ENCODE assay signal across 10 mouse cellular contexts in genomic region chr11:8215634-8216033, GRCm38 (mm10).
DNase-seq lines count a peak whose midpoint lies in the region; ATAC-seq lines count a peak whose summit lies in the region.
"Had no signal": no experiment of that assay in that cellular context is flagged by ENCODE, and none has a peak within 500 bp of the region (broad histone marks: within the 10 kb centered on the region; RNA-seq: fewer than 3 reads in every experiment).

No protein-coding gene starts in this region.

- ATAC-seq in erythroblast, adult 5-6 weeks (replicated peaks; ENCODE audit: low FRiP score, poor library complexity, severe bottlenecking): no peak
- no peak for ATAC-seq in midbrain, embryonic 16.5 days

- H3K4me3 ChIP-seq in heart, embryonic 10.5 days: no peak overlapping the region
- H3K4me3 ChIP-seq in midbrain, embryonic 16.5 days (ENCODE audit: low read depth, low read length): no peak overlapping the region
- H3K4me3 ChIP-seq: midbrain, embryonic 12.5 days had no signal

- peak; percentile 97 for DNase-seq in heart, adult 11 months
- DNase-seq in heart, embryonic 10.5 days (ENCODE audit: low spot score): no peak
- peak; percentile 78 for DNase-seq in Muller cell, postnatal 12 days (ENCODE audit: inconsistent ontology term)
- peak; percentile 79 for DNase-seq in gastrocnemius, postnatal 25 days
- peak; percentile 66 to 74 for DNase-seq in kidney, postnatal 25 days
- no peak for DNase-seq in thymus, adult 18-20 months
- DNase-seq: cerebellum, adult 9-10 months had no signal

- 79% methylated on average over 7 of the region's 7 CpGs for WGBS in heart, embryonic 10.5 days
- 65% methylated on average over 7 of the region's 7 CpGs for WGBS in midbrain, embryonic 16.5 days

- no peak overlapping the region for H3K4me2 ChIP-seq in midbrain, embryonic 16.5 days (ENCODE audit: low read length)
- H3K4me2 ChIP-seq: midbrain, embryonic 12.5 days had no signal

- H3K4me1 ChIP-seq in heart, embryonic 10.5 days: no peaks in the 10 kb centered on the region
- no peaks in the 10 kb centered on the region for H3K4me1 ChIP-seq in midbrain, embryonic 16.5 days (ENCODE audit: control insufficient read depth, insufficient read depth, low read length)
- H3K4me1 ChIP-seq: midbrain, embryonic 12.5 days had no signal

- no peaks in the 10 kb centered on the region for H3K36me3 ChIP-seq in heart, embryonic 10.5 days
- H3K36me3 ChIP-seq in midbrain, embryonic 16.5 days (ENCODE audit: control insufficient read depth, insufficient read depth, low read length): no peaks in the 10 kb centered on the region
- H3K36me3 ChIP-seq: midbrain, embryonic 12.5 days had no signal

- no peak overlapping the region for H3K27ac ChIP-seq in heart, embryonic 10.5 days
- H3K27ac ChIP-seq in midbrain, embryonic 16.5 days (ENCODE audit: low read length): no peak overlapping the region
- H3K27ac ChIP-seq: midbrain, embryonic 12.5 days had no signal

- no peak overlapping the region for H3K9ac ChIP-seq in midbrain, embryonic 16.5 days (ENCODE audit: low read depth, low read length)
- H3K9ac ChIP-seq: midbrain, embryonic 12.5 days had no signal

- H3K27me3 ChIP-seq in heart, embryonic 10.5 days (ENCODE audit: insufficient read depth, poor library complexity, severe bottlenecking): no peaks in the 10 kb centered on the region
- H3K27me3 ChIP-seq in midbrain, embryonic 16.5 days (ENCODE audit: control insufficient read depth, insufficient read depth, low read depth, low read length): no peaks in the 10 kb centered on the region
- H3K27me3 ChIP-seq: midbrain, embryonic 12.5 days had no signal

- H3K9me3 ChIP-seq in heart, embryonic 10.5 days: no peaks in the 10 kb centered on the region
- H3K9me3 ChIP-seq in midbrain, embryonic 16.5 days (replicated peaks; ENCODE audit: control insufficient read depth, low read length, poor library complexity, severe bottlenecking): no peaks in the 10 kb centered on the region
- H3K9me3 ChIP-seq: midbrain, embryonic 12.5 days had no signal

Comparison
In these comparisons a context has a peak if more than half of its experiments do, and no peak if none do; other contexts are left out.
1. DNase-seq: peak in heart, adult 11 months (single experiment), Muller cell, postnatal 12 days (single experiment), gastrocnemius, postnatal 25 days (single experiment) and kidney, postnatal 25 days (2 of 2); none in heart, embryonic 10.5 days (single experiment) and thymus, adult 18-20 months (0 of 2).